Mouse (Mus musculus) hindbrain, postnatal 0 days (tissue): ENCODE data around the gene Rgs3. TPM values are rescaled to one million over a fixed set of nuclear protein-coding genes. Genes with fewer than 3 reads are reported as not detected.
A peak's percentile ranks its signal among the peaks of the same experiment; 100 is the strongest.

Experiments used
- ATAC-seq: fragments of 200-750 bp; cut with Nextera tagmentation; 2 replicates; pipeline ENCODE4 v1.8.0; 2017; ENCODE audit warnings: mild to moderate bottlenecking, moderate TSS enrichment, moderate library complexity
- DNase-seq: peaks from one replicate; pipeline ENCODE4 v3.0.0-alpha.2; 2015; ENCODE audit warnings: low spot score
- H3K27ac ChIP-seq: fragments of 300-500 bp; sonication (generic); 2 replicates; pipeline ENCODE4 v1.5.1; 2014; ENCODE audit warnings: mild to moderate bottlenecking
- H3K27me3 ChIP-seq: fragments of 300-500 bp; sonication (generic); 2 replicates; pipeline ENCODE4 v1.6.1; 2014; ENCODE audit warnings: low read length, mixed read lengths; ENCODE audit not compliant: insufficient read depth
- H3K36me3 ChIP-seq: fragments of 300-500 bp; sonication (generic); 2 replicates; pipeline ENCODE4 v1.6.1; 2014; ENCODE audit warnings: low read length, mixed read lengths; ENCODE audit not compliant: insufficient read depth
- H3K4me1 ChIP-seq: fragments of 300-500 bp; sonication (generic); 2 replicates; pipeline ENCODE4 v1.6.1; 2014; ENCODE audit warnings: antibody characterized with exemption, low read length, mixed read lengths; ENCODE audit not compliant: insufficient read depth
- H3K4me2 ChIP-seq: fragments of 300-500 bp; sonication (generic); 2 replicates; pipeline ENCODE4 v1.6.1; 2014; ENCODE audit warnings: low read depth, mild to moderate bottlenecking, low read length, moderate library complexity, mixed read lengths
- H3K4me3 ChIP-seq: fragments of 300-500 bp; sonication (generic); 2 replicates; pipeline ENCODE4 v1.5.1; 2014; ENCODE audit warnings: low read length
- H3K9ac ChIP-seq: fragments of 300-500 bp; sonication (generic); replicated peaks from 2 replicates; pipeline ENCODE4 v1.6.1; 2014; ENCODE audit warnings: mild to moderate bottlenecking, low read length, moderate library complexity, mixed read lengths
- H3K9me3 ChIP-seq: fragments of 300-500 bp; sonication (generic); 2 replicates; pipeline ENCODE4 v1.6.1; 2016; ENCODE audit warnings: low read length, mixed read lengths
- CTCF ChIP-seq: IDR thresholded peaks from 2 replicates; pipeline ENCODE4 v1.5.1; 2016; ENCODE audit warnings: antibody characterized with exemption, control low read depth, low read depth
- WGBS: fragments of 180-500 bp; shearing (Covaris S2); extraction: QIAGEN DNeasy Blood & Tissue Kit; methylation state at CpG from one replicate; pipeline ENCODE4 v1.1.7; 2014; 5-methylcytosine and 5-hydroxymethylcytosine counted together
- polyA plus RNA-seq: library from polyadenylated mRNA; unstranded; fragments of >200 nt; fragmentation: Nextera tagmentation; extraction: Ambion mirVana; gene quantifications from 2 replicates; pipeline ENCODE4 v1.2.1, GENCODE M21; 2015
- total RNA-seq: library from RNA; depleted of rRNA; stranded (reverse); fragments of >200 nt; gene quantifications from 2 replicates; pipeline ENCODE4 v1.2.3, GENCODE M21; 2014

Gene Rgs3
- total and polyA plus RNA-seq, 2 experiments from 2014 or later, result 44.6 to 71.9 TPM

- TF ChIP-seq CTCF, result 0 out of 2 replicates have a peak, but pooled peaks have one; percentile 18
- Histone ChIP-seq H3K36me3 (no peaks in the 10 kb centered on the region), H3K9me3 (no peaks in the 10 kb centered on the region), H3K9ac (no peak overlapping the region), H3K4me1 (peaks cover 8% of the 10 kb centered on the region), H3K27me3 (no peaks in the 10 kb centered on the region), H3K4me3 (no peak overlapping the region), H3K4me2 (no peak overlapping the region), H3K27ac (no peak overlapping the region)
- peak; percentile 59 for DNase-seq
- no peak for ATAC-seq
- WGBS, result 62% methylated on average over 15 of the region's 15 CpGs
Measured at GRCm38 (mm10) chr4:62626228-62627026, 66.8 kb downstream of the Rgs3 start.

- ATAC-seq (no peak), DNase-seq (no peak)
- Histone ChIP-seq H3K4me3 (no peak overlapping the region), H3K4me2 (no peak overlapping the region), H3K36me3 (no peaks in the 10 kb centered on the region), H3K9me3 (no peaks in the 10 kb centered on the region), H3K9ac (no peak overlapping the region), H3K27me3 (no peaks in the 10 kb centered on the region), H3K4me1 (peaks cover 8% of the 10 kb centered on the region), H3K27ac (no peak overlapping the region)
- WGBS, result 86% methylated on average over 4 of the region's 4 CpGs
- no peak for TF ChIP-seq CTCF
Measured at GRCm38 (mm10) chr4:62627331-62627730, 67.7 kb downstream of the Rgs3 start.

GRCm38 (mm10) chr4:62628547-62628946 lies 68.9 kb downstream of the Rgs3 start:
- no peak for TF ChIP-seq CTCF
- H3K27ac ChIP-seq, result no peak overlapping the region
- peaks cover 8% of the 10 kb centered on the region for H3K4me1 ChIP-seq
- H3K27me3 ChIP-seq, result no peaks in the 10 kb centered on the region
- no peak overlapping the region for H3K4me2 ChIP-seq
- no peak overlapping the region for H3K4me3 ChIP-seq
- H3K36me3 ChIP-seq, result no peaks in the 10 kb centered on the region
- ATAC-seq (no peak), DNase-seq (no peak)
- no peaks in the 10 kb centered on the region for H3K9me3 ChIP-seq
- 64% methylated on average over 7 of the region's 7 CpGs for WGBS
- H3K9ac ChIP-seq, result no peak overlapping the region

- H3K27ac ChIP-seq, result no peak overlapping the region
- no peak overlapping the region for H3K9ac ChIP-seq
- 67% methylated on average over 9 of the region's 9 CpGs for WGBS
- no peak for ATAC-seq
- no peaks in the 10 kb centered on the region for H3K36me3 ChIP-seq
- no peak overlapping the region for H3K4me3 ChIP-seq
- no peaks in the 10 kb centered on the region for H3K9me3 ChIP-seq
- TF ChIP-seq CTCF, result no peak
- H3K27me3 ChIP-seq, result no peaks in the 10 kb centered on the region
- peaks cover 8% of the 10 kb centered on the region for H3K4me1 ChIP-seq
- DNase-seq, result no peak
- H3K4me2 ChIP-seq, result no peak overlapping the region
Measured at GRCm38 (mm10) chr4:62629461-62629860, 69.8 kb downstream of the Rgs3 start.

GRCm38 (mm10) chr4:62629905-62630304 lies 70.3 kb downstream of the Rgs3 start:
- Histone ChIP-seq H3K27ac (no peak overlapping the region), H3K27me3 (no peaks in the 10 kb centered on the region), H3K9ac (no peak overlapping the region), H3K36me3 (no peaks in the 10 kb centered on the region), H3K4me1 (peaks cover 8% of the 10 kb centered on the region), H3K9me3 (no peaks in the 10 kb centered on the region), H3K4me3 (no peak overlapping the region), H3K4me2 (no peak overlapping the region)
- 69% methylated on average over 4 of the region's 4 CpGs for WGBS
- no peak for TF ChIP-seq CTCF
- ATAC-seq (no peak), DNase-seq (no peak)

- no peaks in the 10 kb centered on the region for H3K36me3 ChIP-seq
- no peak overlapping the region for H3K4me2 ChIP-seq
- DNase-seq (no peak), ATAC-seq (no peak)
- TF ChIP-seq CTCF, result no peak
- WGBS, result 85% methylated on average over 4 of the region's 4 CpGs
- no peak overlapping the region for H3K4me3 ChIP-seq
- H3K9ac ChIP-seq, result no peak overlapping the region
- H3K4me1 ChIP-seq, result no peaks in the 10 kb centered on the region
- no peaks in the 10 kb centered on the region for H3K27me3 ChIP-seq
- no peaks in the 10 kb centered on the region for H3K9me3 ChIP-seq
- H3K27ac ChIP-seq, result no peak overlapping the region
Measured at GRCm38 (mm10) chr4:62633243-62633642, 73.6 kb downstream of the Rgs3 start.

- 39% methylated on average over 7 of the region's 13 CpGs for WGBS
- TF ChIP-seq CTCF, result no peak
- H3K9me3 ChIP-seq, result no peaks in the 10 kb centered on the region
- no peak overlapping the region for H3K4me3 ChIP-seq
- no peaks in the 10 kb centered on the region for H3K36me3 ChIP-seq
- no peak overlapping the region for H3K9ac ChIP-seq
- H3K27me3 ChIP-seq, result no peaks in the 10 kb centered on the region
- no peak for DNase-seq
- no peak overlapping the region for H3K4me2 ChIP-seq
- ATAC-seq, result no peak
- H3K4me1 ChIP-seq, result no peaks in the 10 kb centered on the region
- H3K27ac ChIP-seq, result no peak overlapping the region
Measured at GRCm38 (mm10) chr4:62634054-62634591, 74.5 kb downstream of the Rgs3 start.
